Mouse (Mus musculus) gastrocnemius, adult 8-10 months (tissue): ENCODE measurements around the gene Adcy5. TPM values are rescaled to one million over a fixed set of nuclear protein-coding genes. Genes with fewer than 3 reads are reported as not detected.

ENCODE experiments used
- DNase-seq, 2 experiments: peaks; one replicate each; pipeline ENCODE4 v3.0.0; 2022; ENCODE audit warnings: low spot score in 2 of 2
- total RNA-seq, 4 experiments: library from RNA; stranded (reverse); gene quantifications; 2 replicates each; pipeline ENCODE4 v1.2.4; 2022

The Adcy5 gene
- total RNA-seq, 4 experiments from 2014 or later: 1.2 to 2.9 (median 1.9) TPM

DNA sequence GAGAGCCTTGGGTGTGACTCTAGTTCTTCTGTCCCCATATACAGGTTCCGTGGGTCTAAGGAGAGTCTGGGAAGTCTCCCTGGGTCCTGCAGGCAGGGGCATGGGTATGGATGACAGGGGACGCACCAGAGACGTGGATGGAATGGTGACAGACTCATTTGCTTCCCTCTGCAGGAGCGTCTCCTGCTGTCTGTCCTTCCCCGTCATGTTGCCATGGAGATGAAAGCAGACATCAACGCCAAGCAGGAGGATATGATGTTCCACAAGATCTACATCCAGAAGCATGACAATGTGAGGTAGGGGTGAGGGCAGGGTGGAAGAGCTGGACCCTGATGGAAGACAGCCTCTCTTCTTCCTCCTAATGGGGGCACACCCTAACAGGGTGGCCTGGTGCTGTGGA, 98.3 kb downstream of the Adcy5 start:
- DNase-seq: no peak

DNA sequence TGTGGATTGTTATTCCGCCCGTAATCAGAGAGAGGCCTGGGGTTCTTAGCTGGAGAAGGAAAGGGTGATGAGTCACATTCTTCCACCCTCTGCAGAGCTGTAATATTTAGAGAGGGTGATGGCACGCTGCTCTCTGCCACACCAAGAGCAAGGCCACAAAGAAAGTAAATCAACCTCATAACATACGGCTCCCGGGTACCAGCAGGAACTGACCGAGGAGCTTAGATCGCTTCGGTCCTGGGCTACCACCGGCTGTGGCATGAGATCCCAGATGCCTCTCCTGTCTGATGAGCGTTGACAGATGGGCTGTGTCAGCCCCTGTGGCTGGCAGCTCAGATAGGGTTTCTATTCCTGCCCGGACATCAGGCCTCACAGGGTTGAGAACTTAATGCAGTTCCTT, 101.3 kb downstream of the Adcy5 start:
- no peak for DNase-seq

DNA sequence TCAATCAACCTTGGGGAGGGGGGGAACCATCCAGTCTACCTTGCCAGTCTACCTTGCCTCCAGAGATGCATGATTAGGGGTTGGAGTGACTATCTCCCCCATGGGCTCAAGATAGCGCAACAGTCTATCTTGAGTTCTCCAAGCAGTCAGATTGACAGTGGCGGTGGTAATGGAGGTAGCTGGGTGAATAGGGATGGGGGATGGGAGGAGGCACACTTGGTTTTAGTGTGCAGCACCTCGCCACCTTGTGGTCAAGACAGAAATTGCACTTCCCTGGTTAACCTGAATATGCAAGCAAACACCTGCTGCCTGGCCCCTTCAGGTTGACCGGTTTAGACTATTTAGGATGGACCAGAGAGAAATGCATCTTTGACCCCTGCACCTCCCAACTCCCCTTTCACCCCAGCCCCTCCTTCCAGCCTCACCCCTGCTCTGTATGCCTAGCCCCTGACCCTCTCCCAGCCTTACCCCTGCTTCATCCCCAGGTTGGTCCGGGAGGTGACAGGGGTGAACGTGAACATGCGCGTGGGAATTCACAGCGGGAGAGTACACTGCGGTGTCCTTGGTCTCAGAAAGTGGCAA, 115.8 kb downstream of the Adcy5 start:
- peak; percentile 66 to 70 for DNase-seq

DNA sequence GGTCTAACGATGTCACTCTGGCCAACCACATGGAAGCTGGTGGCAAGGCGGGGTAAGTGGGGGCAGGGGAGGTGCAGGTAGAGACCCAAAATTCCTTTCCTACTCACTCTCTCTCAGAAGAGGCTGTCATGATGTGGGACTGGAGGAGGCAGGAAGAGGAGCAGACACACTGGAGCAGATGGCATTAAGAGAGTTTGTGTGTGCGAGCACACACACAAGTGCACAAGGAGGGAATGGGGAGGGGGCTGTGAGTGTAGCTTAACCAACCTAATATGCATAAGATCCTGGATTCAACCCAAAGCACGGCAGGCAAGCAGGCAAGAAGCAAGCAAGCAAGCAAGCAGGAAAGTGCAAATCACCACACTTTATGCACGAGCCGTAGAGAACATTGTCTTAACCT, 116.3 kb downstream of the Adcy5 start:
- DNase-seq: no peak

DNA sequence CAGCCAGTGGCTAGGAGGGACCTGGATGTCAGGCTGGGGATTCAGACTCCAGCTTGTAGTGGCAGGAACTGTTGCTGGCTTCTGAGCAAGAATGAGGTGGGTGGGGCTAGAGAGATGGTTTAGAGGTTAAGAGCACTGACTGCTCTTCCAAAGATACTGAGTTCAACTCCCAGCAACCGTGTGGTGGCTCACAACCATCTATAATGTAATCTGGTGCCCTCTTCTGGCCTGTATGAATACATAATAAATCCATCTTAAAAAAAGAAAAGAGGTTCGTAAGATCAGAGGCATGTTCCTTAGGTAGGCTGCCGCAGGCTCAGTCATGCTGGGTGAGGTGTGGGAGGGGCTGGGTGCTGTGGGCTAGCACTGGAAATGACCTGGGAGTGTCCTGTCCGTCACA, 116.9 kb downstream of the Adcy5 start:
- no peak for DNase-seq

DNA sequence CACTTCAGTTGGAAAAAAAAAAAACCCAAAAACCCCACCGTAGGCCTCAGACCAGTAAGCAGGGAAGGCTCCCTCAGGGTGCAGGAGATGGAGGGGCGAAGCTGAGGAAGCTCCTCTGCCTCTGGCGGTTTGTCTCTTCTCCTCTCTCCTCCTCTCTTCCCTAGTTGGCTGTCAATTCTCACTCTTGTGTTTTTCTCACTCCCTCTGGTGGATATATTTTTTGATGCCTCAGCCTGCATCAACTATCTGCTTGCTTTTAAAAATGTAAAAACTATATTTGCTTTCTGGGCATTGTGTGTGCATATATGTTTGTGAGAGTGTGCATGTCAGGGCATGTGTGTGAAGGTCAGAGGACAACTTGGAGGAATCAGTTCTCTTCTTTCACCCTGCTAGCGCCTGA, 117.7 kb downstream of the Adcy5 start:
- DNase-seq: no peak

DNA sequence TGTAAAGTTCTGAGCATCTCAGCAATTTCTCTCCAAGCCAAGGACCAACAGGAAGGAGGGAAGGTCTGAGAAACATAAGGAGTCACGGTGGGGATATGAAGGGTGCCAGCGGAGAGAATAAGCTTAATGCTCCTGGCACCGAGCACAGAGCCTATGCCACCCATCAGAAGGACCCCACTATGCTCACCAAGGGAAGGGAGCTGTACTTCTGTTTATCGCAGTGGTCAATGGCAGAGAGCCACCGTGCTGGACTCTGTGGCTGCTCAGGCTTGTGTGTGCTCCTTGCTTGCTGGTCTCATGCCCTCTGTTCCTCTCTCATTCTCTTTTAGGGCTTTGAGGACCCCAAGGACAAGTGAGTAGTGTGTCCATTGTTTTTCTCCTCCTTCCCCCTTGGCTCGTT, 123.5 kb downstream of the Adcy5 start:
- no peak for DNase-seq

DNA sequence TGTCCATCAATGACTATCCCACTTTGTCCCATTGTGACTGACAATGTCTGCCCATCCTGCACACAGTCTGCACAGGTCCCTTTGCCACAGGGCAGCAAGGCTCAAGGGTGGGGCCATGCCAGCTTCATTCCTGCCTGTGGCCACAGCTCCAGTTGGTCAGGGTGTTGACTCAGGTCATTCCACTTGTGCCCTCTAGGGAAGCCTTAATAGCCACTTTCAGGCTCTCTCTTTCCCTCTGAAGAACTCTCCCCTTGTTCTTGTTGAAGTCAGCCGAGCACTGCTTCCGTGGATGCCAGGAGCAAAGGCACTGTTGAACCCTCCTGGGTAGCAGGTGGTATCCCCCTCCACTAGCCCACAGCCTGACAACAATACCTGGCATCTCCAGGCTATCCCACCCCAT, 127.8 kb downstream of the Adcy5 start:
- DNase-seq: no peak

DNA sequence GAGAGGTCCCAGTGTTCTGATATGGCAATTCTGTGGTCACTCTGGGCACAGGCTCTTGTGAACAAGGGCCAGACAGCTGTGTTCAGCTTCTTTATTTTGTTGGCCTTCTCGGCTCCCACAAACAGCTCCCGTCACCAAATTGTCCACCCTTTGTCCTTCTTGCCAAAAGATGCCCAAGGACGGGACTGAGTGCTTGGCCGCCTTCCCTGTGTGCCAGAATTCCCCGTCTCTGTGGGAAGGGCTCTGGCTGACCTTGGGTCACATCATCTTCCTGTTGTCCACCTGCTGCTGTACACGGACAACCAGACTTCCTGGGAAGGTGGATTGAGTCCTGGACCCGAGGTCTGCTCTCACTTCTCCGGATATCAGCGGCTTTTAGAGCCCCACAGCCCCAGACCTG, 131.1 kb downstream of the Adcy5 start:
- no peak for DNase-seq

DNA sequence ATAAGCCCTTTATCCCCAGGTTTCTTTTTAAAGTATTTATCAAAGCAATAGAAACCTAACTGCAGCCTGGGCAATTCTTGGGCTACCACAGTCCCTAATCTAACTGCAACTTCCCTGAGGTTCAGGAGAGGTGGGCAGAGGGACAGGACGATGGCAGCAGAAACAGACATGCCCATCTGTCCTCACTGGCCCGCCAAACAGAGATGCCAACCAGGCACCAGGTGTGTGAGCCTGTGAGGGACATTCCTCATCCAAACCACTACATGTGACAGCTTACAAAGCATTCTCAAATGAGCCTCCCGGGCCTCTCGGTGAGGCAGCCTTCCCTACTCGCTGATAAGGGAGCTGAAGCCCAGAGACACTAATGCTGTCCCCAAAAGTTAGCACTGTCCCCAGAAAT, 132.6 kb downstream of the Adcy5 start:
- no peak for DNase-seq

DNA sequence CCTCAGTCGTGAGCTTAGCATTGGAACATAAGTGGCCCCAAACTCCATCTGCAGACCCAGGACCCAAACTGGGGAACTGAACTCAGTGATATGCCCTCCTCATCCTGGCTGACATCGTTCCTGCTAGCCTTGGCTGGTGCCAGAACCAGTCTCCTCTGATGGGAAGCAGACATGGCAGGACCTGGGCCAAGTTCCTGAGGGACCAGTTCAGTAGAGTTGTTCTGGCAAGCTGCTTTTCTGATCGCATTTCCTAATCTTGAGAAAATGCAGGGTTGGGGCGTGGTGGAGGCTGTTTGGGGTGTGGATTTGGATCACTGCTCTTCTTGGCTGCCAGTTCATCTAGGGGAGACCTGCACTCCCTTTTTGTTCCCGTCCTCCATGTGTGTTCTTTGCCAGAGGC, 143.1 kb downstream of the Adcy5 start:
- DNase-seq: no peak

DNA sequence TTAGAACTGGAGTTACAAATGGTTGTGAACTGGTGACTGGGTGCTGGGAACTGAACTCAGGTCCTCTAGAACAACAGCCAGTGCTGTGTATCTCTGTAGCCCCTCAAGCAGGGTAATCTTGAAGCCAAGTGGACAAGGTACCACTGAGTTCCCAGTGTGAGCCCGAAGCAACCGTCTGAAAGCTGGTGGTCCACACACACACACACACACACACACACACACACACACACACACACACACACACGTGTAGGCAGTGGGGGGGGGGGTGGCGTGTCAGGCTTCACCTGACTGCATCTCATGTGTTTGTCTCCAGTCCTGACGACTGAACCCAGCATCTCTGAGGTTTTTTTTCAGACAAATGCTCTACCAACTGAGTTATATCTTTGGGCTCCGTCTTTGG, 145.5 kb downstream of the Adcy5 start:
- no peak for DNase-seq

DNA sequence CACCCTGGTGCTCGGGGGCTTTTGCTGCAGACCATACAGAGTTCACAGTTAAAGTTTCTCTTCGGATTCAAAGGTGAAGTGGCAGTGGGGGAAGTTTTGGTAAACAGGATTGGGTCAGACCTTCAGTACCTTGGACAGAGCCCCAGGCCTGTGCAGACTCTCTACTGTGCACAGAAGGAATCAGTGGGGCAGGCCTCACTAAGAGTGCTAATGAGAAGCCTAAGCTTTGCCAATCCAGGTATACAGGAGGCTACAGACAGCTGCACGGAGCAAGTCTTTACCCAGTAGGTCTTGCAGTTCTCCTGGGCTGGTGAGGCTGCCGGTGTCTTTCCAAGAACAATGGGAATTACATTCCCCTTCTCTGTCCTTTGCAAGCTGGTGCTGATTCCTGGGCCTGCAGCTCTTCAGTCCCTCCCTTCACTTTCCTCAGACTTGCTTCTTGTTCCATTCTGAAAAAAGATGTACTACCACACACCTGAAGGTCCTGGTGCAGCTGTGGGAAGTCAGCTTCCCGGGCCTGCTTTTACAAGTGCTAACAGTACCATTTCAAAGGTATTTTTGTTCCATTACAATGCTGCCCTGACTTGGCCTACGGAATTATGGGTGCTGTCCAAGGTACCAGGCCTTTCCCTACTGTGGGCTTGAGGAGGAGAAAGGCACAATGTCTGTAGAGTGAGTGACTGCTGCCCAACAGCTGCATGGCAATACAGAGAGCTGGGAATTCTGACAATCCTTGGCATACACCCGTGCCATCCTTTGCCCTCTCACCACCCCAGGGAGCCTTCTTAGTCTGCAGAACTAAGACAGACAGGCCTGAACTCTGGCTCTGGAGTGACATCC, 148.0 kb downstream of the Adcy5 start:
- no peak for DNase-seq

DNA sequence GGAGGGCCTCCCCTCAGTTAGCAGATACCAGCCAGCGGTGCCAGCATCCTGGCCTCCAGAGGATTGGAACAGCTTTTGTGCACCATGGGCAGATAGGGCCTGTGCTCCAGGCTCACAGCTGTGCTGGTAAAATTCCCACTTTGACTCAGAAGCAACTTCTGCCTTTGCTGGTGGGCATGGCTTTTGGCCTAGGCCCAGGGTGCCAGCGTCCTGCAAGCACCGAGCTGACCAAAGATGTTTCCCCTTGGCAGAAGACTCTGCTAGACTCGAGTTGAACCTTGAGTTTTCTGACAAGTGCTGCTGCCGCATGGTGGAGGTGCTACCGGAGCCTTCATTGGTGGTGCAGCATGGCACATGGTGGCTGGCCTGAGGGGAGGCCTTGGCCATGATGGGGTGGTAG, 149.0 kb downstream of the Adcy5 start:
- DNase-seq: no peak

DNA sequence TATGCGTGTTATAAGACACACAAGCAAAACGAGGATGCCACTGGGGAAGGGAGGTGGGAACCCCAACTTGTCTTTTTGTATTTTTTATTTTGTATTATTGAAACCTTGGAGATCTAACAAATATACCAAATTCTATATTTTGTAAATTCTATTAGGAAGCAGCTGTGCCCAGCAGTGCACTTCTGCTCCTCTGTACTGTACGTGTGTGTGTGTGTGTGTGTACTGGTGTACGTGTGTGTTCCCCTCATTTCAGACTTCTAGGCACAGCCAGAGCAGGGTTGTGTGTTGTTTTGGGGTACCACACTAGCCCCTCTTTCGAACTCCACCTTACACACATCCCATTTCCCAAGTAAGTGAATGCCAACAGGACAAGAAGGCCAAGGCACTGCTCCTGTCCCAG, 149.7 kb downstream of the Adcy5 start:
- no peak for DNase-seq

DNA sequence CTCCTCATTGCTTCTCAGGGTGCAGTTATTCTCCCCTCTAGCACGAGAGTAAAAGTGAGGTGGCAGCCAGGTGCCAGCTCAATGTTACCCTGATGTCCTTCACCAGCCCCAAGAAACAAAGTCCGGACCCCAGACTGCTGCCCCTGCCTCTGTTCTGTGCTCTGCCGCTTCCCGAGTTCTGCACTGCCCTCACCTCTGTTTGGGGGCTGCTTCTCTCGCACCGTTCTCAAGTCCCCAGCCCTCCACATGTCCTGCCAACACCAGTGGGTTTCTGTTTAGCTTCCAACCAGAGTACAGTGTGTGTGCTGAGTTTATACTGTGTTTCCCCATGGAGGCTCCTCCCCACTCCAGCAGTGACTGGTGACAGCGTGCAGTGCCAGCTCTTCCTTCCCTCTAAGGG, 150.5 kb downstream of the Adcy5 start:
- no peak for DNase-seq

DNA sequence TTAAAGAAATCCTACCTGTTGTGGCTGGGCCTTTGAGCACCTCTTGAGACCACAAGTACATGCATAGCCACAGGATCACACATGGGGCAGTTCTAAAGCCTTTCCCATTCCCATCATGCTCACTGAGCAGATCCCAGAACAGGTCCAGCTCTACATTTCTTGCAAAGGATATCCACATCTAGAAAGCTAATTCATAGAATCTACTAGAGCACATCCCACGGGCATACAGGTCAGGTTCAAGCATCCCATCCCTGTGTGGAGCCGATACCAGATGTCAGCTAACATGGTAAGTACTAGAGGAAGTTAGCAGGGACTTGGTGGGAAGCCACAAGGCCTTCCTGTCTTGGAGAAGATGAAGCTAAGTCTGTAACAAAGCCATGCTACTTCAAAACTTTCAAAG, 152.0 kb downstream of the Adcy5 start:
- no peak for DNase-seq

DNA sequence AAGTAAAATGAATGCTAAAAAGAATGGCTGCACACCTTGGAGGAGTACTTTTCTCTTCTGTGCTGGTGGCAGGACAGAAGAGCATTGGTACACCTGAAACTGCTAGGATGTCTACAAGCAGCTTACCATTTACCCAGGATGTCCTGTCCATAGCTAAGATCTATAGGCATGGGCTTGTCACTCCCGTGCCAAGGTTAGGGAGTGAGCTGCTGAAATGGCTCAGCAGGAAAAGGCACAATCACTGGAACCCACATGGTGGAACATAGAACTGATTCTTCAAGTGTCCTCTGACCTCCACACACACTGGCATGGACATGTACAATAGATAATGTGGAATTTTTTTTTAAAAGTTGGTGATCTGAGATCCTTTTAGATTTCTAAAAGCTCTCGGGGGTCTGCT, 152.7 kb downstream of the Adcy5 start:
- no peak for DNase-seq

DNA sequence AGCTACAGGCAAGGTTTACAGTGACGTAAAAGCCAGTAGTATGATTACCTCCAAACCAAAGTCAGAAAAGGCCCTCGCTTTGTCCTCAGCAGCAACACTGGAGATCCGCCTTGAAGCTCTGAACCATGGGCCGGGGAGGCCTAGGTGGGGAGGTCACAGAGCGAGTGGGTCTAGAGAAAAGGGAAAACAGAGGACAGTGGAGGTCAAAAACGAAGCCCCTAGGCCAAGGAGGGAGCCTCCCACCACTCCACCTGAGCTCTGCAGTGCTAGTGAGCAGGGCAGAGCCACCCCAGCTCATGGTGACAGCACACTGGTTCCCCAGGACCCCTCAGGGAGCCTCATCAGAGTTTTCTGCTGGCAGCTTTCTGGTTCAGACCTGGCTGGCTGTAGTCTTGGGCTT, 153.3 kb downstream of the Adcy5 start:
- DNase-seq: no peak

DNA sequence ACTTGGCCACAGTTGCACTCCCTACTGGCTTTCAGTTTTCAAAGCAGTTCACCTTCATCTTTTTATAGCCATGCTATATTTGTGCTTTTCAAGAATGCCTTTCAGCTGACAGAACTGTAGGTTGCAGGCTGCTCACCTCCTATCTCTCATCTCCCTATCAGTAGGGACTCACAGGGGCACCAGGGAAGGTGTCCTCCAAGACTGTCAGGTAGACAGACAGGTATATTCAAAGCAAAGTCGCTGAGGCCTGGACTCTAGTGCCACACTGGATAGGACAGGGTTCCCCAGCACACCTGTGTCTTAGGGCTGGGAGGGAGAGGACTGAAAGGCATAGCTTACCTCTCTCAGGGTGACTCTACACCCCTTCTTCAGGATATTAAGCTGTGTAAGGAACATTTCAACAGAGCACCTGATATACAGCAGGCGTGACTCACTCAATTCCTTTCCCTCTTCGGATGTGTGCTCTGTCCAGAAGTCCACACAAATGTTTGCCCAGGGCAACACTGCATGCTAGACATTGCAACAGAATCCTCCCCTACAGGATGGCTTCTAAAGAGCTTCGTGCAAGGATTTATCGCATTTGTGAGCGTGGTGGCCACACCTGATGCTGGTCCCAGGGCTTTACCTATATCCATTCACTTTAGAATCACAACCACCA, 153.9 kb downstream of the Adcy5 start:
- no peak for DNase-seq

DNA sequence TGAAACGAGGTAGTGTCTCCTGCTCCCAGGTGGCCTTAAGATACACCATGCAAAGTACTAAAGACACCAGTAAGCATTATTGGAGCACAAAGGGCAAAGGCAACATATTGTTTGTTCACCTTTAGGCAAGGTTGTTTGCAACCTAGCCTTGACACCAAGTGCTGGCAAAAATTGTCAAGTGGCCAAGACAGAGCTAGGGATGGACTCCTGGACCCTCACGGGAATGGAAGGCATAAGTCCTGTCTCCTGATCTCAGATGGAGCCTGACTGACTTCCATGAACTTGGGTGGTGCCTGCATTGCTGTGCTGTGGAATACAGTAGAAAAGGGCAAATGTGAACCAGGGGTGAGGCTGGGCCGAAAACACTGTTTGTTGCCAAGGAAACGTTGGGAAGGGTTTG, 155.0 kb downstream of the Adcy5 start:
- no peak for DNase-seq

DNA sequence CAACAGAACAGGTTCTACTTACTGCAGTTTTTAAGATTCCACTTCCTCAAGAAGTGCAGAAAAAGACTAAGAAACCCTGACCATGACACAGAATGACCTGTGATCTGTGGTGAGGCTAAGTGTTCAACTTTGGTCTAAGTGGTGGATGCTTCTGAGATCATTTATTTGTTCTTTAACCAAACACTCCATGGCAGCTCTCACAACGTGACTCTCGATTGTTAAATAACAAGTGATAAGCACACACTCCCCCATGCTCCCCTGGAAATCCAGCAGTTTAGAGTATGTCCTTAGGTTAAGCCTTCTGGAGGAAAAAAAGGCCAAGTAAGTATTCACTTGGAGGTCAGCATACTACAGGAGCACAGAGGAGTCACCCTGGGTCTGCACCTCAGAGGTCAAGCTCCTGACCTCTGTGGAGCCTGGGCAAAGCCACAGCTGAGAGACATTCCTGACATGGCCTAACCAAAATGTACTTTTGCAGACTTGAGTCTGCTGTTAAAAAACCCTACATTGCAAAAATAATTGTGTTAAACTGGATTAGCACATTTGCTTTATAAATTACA, 156.0 kb downstream of the Adcy5 start:
- no peak for DNase-seq

DNA sequence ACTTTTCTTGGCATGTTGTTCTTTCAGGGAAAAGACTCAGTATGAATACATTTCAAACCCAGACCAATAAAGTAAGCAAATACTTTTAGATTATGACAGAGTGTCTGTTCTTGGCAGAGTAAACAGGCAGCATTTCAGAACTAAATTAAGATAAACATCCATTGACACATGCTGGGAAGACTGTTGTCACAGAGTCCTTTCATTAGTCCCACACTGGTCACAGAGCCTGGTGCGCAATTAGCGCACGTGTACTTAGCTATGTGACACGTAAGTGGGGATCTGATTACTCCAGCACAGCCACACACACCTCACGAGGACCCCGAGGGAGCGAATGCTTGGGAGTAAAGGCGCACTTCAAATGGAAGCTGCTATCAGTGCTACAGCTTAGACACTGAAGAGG, 156.9 kb downstream of the Adcy5 start:
- DNase-seq: no peak
